9 mouse cellular contexts compared by ENCODE assay signal in the genomic region with DNA sequence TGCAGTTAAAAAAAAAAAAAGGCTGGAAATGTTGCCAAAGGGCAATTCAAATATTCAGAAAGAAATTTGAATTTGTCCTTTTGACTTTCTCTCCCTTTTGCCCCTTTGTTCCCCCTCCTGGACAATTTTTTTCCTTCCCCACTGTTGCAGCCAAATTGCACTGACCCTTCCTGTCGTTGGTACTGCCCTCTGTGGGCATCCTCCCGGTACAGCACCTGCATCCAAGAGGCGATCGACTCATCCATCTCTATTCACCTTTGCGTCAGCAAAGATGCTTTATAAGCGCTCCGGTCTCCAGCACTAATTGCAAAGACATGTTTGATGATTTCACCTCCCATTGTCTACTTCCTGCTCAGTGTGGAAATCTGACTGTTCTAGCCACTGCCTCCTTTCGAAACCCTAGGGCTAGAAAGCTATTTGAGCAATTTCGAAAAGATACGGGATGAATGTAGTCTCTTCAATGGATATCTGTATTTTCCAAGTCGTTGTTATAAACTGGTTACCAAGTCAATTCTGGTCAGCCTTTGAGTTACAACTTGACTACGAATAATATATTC. TPM values are rescaled to one million over a fixed set of nuclear protein-coding genes. Genes with fewer than 3 reads are reported as not detected.
DNase-seq lines count a peak whose midpoint lies in the region; ATAC-seq and TF ChIP-seq lines count a peak whose summit lies in the region.
"Had no signal": no experiment of that assay in that cellular context is flagged by ENCODE, and none has a peak within 500 bp of the region (broad histone marks: within the 10 kb centered on the region; RNA-seq: fewer than 3 reads in every experiment).

No protein-coding gene starts in this region.

- no peak overlapping the region for H3K9ac ChIP-seq in heart, embryonic 14.5 days (ENCODE audit: low read length)
- no peak overlapping the region for H3K9ac ChIP-seq in hindbrain, embryonic 14.5 days

- H3K4me1 ChIP-seq in heart, embryonic 14.5 days (ENCODE audit: control insufficient read depth in 2 of 2, insufficient read depth in 2 of 2, low read length in 2 of 2): peaks cover 8 to 29% of the 10 kb centered on the region in 2 experiments
- H3K4me1 ChIP-seq in testis, adult 2 months (ENCODE audit: control insufficient read depth, insufficient read depth, low read length): peaks cover 12% of the 10 kb centered on the region
- peaks cover 14% of the 10 kb centered on the region for H3K4me1 ChIP-seq in hindbrain, embryonic 14.5 days (replicated peaks; ENCODE audit: control insufficient read depth, insufficient read depth, low read length)

- H3K27ac ChIP-seq in heart, embryonic 14.5 days (replicated peaks in 1 of 2; ENCODE audit: control insufficient read depth in 1 of 2, insufficient read depth in 1 of 2, low read depth in 2 of 2, low read length in 2 of 2): no peak overlapping the region
- no peak overlapping the region for H3K27ac ChIP-seq in testis, adult 2 months (ENCODE audit: control insufficient read depth, insufficient read depth, low read depth, low read length)
- no peak overlapping the region for H3K27ac ChIP-seq in hindbrain, embryonic 14.5 days

- WGBS in heart, embryonic 14.5 days: 45% methylated on average over 12 of the region's 12 CpGs
- 37% methylated on average over 12 of the region's 12 CpGs for WGBS in hindbrain, embryonic 14.5 days

- ATAC-seq in heart, embryonic 14.5 days (ENCODE audit: insufficient number of reproducible peaks, insufficient read depth, low FRiP score, low read depth): no peak
- ATAC-seq in hindbrain, embryonic 14.5 days (ENCODE audit: low FRiP score): no peak

- H3K4me3 ChIP-seq in heart, embryonic 14.5 days (ENCODE audit: control insufficient read depth in 1 of 2, insufficient read depth in 1 of 2, low read depth in 1 of 2, low read length in 2 of 2): no peak overlapping the region
- H3K4me3 ChIP-seq in testis, adult 2 months (ENCODE audit: control insufficient read depth, low read depth, low read length): no peak overlapping the region
- peak overlapping the region; percentile 61 for H3K4me3 ChIP-seq in hindbrain, embryonic 14.5 days (replicated peaks; ENCODE audit: low read length)

- peak overlapping the region; percentile 79; the same call in 1 of the 2 replicates for H3K4me2 ChIP-seq in heart, embryonic 14.5 days (ENCODE audit: low read length)
- H3K4me2 ChIP-seq in hindbrain, embryonic 14.5 days (replicated peaks): peak overlapping the region; percentile 96

- TF ChIP-seq POLR2A in testis, adult 2 months (IDR thresholded peaks at IDR 0.05; ENCODE audit: control insufficient read depth, low read depth, low read length): no peak

- H3K36me3 ChIP-seq in heart, embryonic 14.5 days (ENCODE audit: control insufficient read depth, insufficient read depth, low read length): no peaks in the 10 kb centered on the region
- no peaks in the 10 kb centered on the region for H3K36me3 ChIP-seq in testis, adult 2 months (ENCODE audit: control insufficient read depth, insufficient read depth, low read length)
- H3K36me3 ChIP-seq in hindbrain, embryonic 14.5 days (replicated peaks; ENCODE audit: control insufficient read depth, insufficient read depth): no peaks in the 10 kb centered on the region

- intact Hi-C loops in heart, postnatal 10 days (cut with DNase I): no loop called here

- peak; percentile 29; the same call in 1 of the 2 replicates for TF ChIP-seq CTCF in testis, adult 2 months (IDR thresholded peaks at IDR 0.05; ENCODE audit: control insufficient read depth, insufficient read depth, insufficient replicate concordance, low read depth, low read length)

- H3K27me3 ChIP-seq in heart, embryonic 14.5 days (ENCODE audit: control insufficient read depth, insufficient read depth, low read length): no peaks in the 10 kb centered on the region
- H3K27me3 ChIP-seq in testis, adult 2 months (ENCODE audit: control insufficient read depth, insufficient read depth, low read length): no peaks in the 10 kb centered on the region
- peaks cover 22% of the 10 kb centered on the region for H3K27me3 ChIP-seq in hindbrain, embryonic 14.5 days (ENCODE audit: control insufficient read depth, insufficient read depth, low read length)

- H3K9me3 ChIP-seq in heart, embryonic 14.5 days (ENCODE audit: control insufficient read depth, low read length): no peaks in the 10 kb centered on the region
- no peaks in the 10 kb centered on the region for H3K9me3 ChIP-seq in hindbrain, embryonic 14.5 days (ENCODE audit: control insufficient read depth, low read length)

- no peak for DNase-seq in heart, postnatal 10 days
- DNase-seq in testis, postnatal 14 days (ENCODE audit: low spot score): no peak
- no peak for DNase-seq in hindbrain, embryonic 14.5 days (ENCODE audit: low spot score)
- no peak for DNase-seq in spleen, postnatal 14 days (ENCODE audit: low spot score in 2 of 2)
- no peak for DNase-seq in embryo, embryonic 10 days (ENCODE audit: low spot score)
- no peak for DNase-seq in gastrocnemius, adult 8-10 months (ENCODE audit: low spot score in 2 of 2)
- DNase-seq: spleen, adult 18-20 months had no signal

RNA-seq across cellular contexts. Expression of a gene that starts 1.0 kb away (rescaled TPM):
- polyA plus RNA-seq in heart, embryonic 14.5 days (2014; fragmentation: Nextera tagmentation; extraction: Ambion mirVana): 2.3 and 2.6 TPM in 2 replicates
- 10 to 100 TPM; 15.3 to 23.4 TPM for total RNA-seq in heart, postnatal 10 days (2021)
- 17.8 and 20.9 TPM in 2 replicates for polyA plus RNA-seq in testis, adult 2 months (2012; rRNA removed)
- polyA plus RNA-seq in hindbrain, embryonic 14.5 days (2014; fragmentation: Nextera tagmentation; extraction: Ambion mirVana): 1.4 and 1.7 TPM in 2 replicates
- 10 to 100 TPM; 21.9 to 28.1 (median 22.9) TPM for total RNA-seq in gastrocnemius, adult 8-10 months (2022)

RNA-seq across cellular contexts. Expression of a gene that starts 15.4 kb away (rescaled TPM):
- 130 and 132 TPM in 2 replicates for polyA plus RNA-seq in heart, embryonic 14.5 days (2014; fragmentation: Nextera tagmentation; extraction: Ambion mirVana)
- total RNA-seq in heart, postnatal 10 days (2021): 10 to 100 TPM; 57.4 to 59.4 TPM
- polyA plus RNA-seq in testis, adult 2 months (2012; rRNA removed): 5.3 and 6.5 TPM in 2 replicates
- polyA plus RNA-seq in hindbrain, embryonic 14.5 days (2014; fragmentation: Nextera tagmentation; extraction: Ambion mirVana): 97.3 and 98.4 TPM in 2 replicates
- 10 to 100 TPM; 30.6 to 39.9 (median 36.6) TPM for total RNA-seq in gastrocnemius, adult 8-10 months (2022)

Comparison
In these comparisons a context has a peak if more than half of its experiments do, and no peak if none do; other contexts are left out.
1. RNA of a gene that starts 15.4 kb away (polyA plus RNA-seq): 130 to 132 TPM in heart, embryonic 14.5 days and 97.3 to 98.4 TPM in hindbrain, embryonic 14.5 days; 5.3 to 6.5 TPM in testis, adult 2 months; every median in the first group is over 10 times any median in the second.